Mouse (Mus musculus): ENCODE data around the gene Gdf5.

GRCm38 (mm10) chr2:155946499-155946898, 1.3 kb upstream of the Gdf5 start:
- TF ChIP-seq CTCF (IDR thresholded peaks at IDR 0.05; ENCODE audit: borderline replicate concordance, insufficient read depth, low read depth, low read length) = no peak
- TF ChIP-seq POLR2A (IDR thresholded peaks at IDR 0.05; ENCODE audit: borderline replicate concordance, insufficient read depth, low read length) = no peak

All from cerebellum, adult 2 months (tissue).